Mouse (Mus musculus) spleen, adult 2 months (tissue): ENCODE results near the gene Nr4a2. TPM values are rescaled to one million over a fixed set of nuclear protein-coding genes. Genes with fewer than 3 reads are reported as not detected.

ENCODE experiments used
- DNase-seq, 2 experiments: peaks; one replicate each; pipeline versions ENCODE4 v3.0.0 to v3.0.0-alpha.2; 2012 to 2021; ENCODE audit warnings: low spot score in 2 of 2, low read depth in 1 of 2
- H3K27ac ChIP-seq: fragments of 200-500 bp; 2 replicates; pipeline ENCODE4 v1.5.1; 2012; ENCODE audit warnings: low read length, inconsistent platforms; ENCODE audit not compliant: insufficient read depth
- H3K27me3 ChIP-seq: fragments of 200-500 bp; 2 replicates; pipeline ENCODE4 v1.6.1; 2012; ENCODE audit warnings: mild to moderate bottlenecking, moderate library complexity, low read length, inconsistent platforms; ENCODE audit not compliant: control insufficient read depth, insufficient read depth
- H3K36me3 ChIP-seq: fragments of 200-500 bp; 2 replicates; pipeline ENCODE4 v1.6.1; 2012; ENCODE audit warnings: mild to moderate bottlenecking, low read length, inconsistent platforms; ENCODE audit not compliant: control insufficient read depth, insufficient read depth
- H3K4me1 ChIP-seq: fragments of 200-500 bp; 2 replicates; pipeline ENCODE4 v1.6.1; 2011; ENCODE audit warnings: inconsistent platforms; ENCODE audit not compliant: control insufficient read depth, insufficient read depth, insufficient read length
- H3K4me3 ChIP-seq: fragments of 200-500 bp; 2 replicates; pipeline ENCODE4 v1.5.1; 2011; ENCODE audit warnings: mild to moderate bottlenecking, inconsistent platforms; ENCODE audit not compliant: insufficient read depth, insufficient read length; ENCODE audit errors: extremely low read depth
- CTCF ChIP-seq: fragments of 200-500 bp; IDR thresholded peaks from 2 replicates; pipeline ENCODE4 v1.5.1; 2011; ENCODE audit warnings: mild to moderate bottlenecking, inconsistent platforms; ENCODE audit not compliant: insufficient read depth, insufficient read length, insufficient replicate concordance; ENCODE audit errors: extremely low read depth
- POLR2A ChIP-seq: fragments of 200-500 bp; IDR thresholded peaks from 2 replicates; pipeline ENCODE4 v1.6.1; 2011; ENCODE audit warnings: low read depth, low read length, inconsistent platforms
- WGBS: fragments of 180-500 bp; shearing (Covaris S2); methylation state at CpG from one replicate; pipeline ENCODE4 v1.1.7; 2018; 5-methylcytosine and 5-hydroxymethylcytosine counted together
- polyA plus RNA-seq: library from polyadenylated mRNA; depleted of rRNA; stranded (reverse); fragments of >200 nt; gene quantifications from 2 replicates; pipeline ENCODE4 v1.2.3, GENCODE M21; 2012; rRNA removed

The Nr4a2 gene
- polyA plus RNA-seq, 1 experiment, result 0.61 TPM

DNA sequence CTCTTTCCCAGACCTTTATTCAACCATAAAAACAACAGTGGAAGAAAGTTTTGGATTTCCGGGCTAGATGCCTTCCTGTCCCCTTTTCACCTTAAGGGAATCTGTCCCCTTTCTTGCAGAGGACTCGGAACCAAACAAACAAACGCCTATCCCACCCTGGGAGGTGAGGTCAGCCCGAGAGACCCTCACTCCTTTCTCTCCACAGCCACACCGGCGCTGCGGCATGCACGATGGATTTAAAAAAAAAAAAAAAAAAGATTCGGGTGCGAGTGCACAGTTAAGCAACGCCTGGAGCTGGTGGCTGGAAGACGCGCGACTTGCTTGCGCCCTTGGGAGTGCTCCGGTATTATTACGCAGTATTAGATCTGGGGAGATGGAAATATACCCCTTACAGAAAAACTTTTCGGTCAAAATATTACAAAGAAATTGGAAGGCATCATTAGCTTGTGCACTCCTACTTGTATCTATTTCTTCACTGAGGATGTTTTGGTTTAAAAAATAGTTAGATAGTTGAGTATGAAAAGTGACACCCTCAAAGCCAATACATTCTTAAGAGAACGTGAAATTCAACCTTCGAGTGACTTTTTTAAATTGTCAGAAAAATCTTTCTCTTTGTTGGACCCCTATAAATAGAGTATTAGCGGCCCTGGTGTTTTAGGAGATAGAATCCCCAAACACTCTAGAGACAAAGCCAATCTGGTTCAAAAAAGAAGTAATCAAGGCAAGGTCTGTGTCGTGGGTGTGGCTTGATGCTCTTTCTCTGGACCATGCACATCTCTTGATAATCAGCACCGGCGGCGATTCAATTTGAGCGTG lies 19.8 kb downstream of the Nr4a2 start:
- Histone ChIP-seq H3K27ac (no peak overlapping the region), H3K4me3 (no peak overlapping the region), H3K36me3 (no peaks in the 10 kb centered on the region), H3K27me3 (peaks cover 18% of the 10 kb centered on the region), H3K4me1 (peaks cover 2% of the 10 kb centered on the region; the same call in 1 of the 2 replicates)
- DNase-seq, result no peak
- TF ChIP-seq POLR2A (no peak), CTCF (no peak)
- WGBS, result 4% methylated on average over 26 of the region's 26 CpGs

GRCm38 (mm10) chr2:57102856-57103844 lies 20.7 kb downstream of the Nr4a2 start:
- H3K4me3 ChIP-seq, result no peak overlapping the region
- WGBS, result 4% methylated on average over 37 of the region's 37 CpGs
- peaks cover 18% of the 10 kb centered on the region for H3K27me3 ChIP-seq
- no peak for DNase-seq
- H3K36me3 ChIP-seq, result no peaks in the 10 kb centered on the region
- H3K4me1 ChIP-seq, result peaks cover 2% of the 10 kb centered on the region; the same call in 1 of the 2 replicates
- TF ChIP-seq CTCF (no peak), POLR2A (no peak)
- H3K27ac ChIP-seq, result no peak overlapping the region

GRCm38 (mm10) chr2:57102091-57102855 lies 21.5 kb downstream of the Nr4a2 start:
- Histone ChIP-seq H3K4me3 (no peak overlapping the region), H3K27me3 (peaks cover 17% of the 10 kb centered on the region), H3K4me1 (peaks cover 2% of the 10 kb centered on the region; the same call in 1 of the 2 replicates), H3K27ac (no peak overlapping the region), H3K36me3 (no peaks in the 10 kb centered on the region)
- no peak for DNase-seq
- 4% methylated on average over 50 of the region's 51 CpGs for WGBS
- no peak for TF ChIP-seq CTCF
- TF ChIP-seq POLR2A, result no peak

- H3K4me3 ChIP-seq, result no peak overlapping the region
- H3K27ac ChIP-seq, result no peak overlapping the region
- WGBS, result 76% methylated on average over 3 of the region's 3 CpGs
- TF ChIP-seq POLR2A (no peak), CTCF (no peak)
- peaks cover 2% of the 10 kb centered on the region; the same call in 1 of the 2 replicates for H3K4me1 ChIP-seq
- no peaks in the 10 kb centered on the region for H3K36me3 ChIP-seq
- H3K27me3 ChIP-seq, result peaks cover 16% of the 10 kb centered on the region
- DNase-seq, result no peak
Measured at GRCm38 (mm10) chr2:57100241-57100640, 23.6 kb downstream of the Nr4a2 start.

- no peak overlapping the region for H3K4me3 ChIP-seq
- 87% methylated on average over 9 of the region's 9 CpGs for WGBS
- TF ChIP-seq CTCF, result no peak
- TF ChIP-seq POLR2A, result no peak
- no peak for DNase-seq
- H3K27me3 ChIP-seq, result no peaks in the 10 kb centered on the region
- H3K27ac ChIP-seq, result no peak overlapping the region
- H3K36me3 ChIP-seq, result no peaks in the 10 kb centered on the region
- no peaks in the 10 kb centered on the region for H3K4me1 ChIP-seq
Measured at GRCm38 (mm10) chr2:57072452-57072851, 51.4 kb downstream of the Nr4a2 start.

- TF ChIP-seq POLR2A (no peak), CTCF (no peak)
- Histone ChIP-seq H3K4me3 (no peak overlapping the region), H3K4me1 (no peaks in the 10 kb centered on the region), H3K27me3 (no peaks in the 10 kb centered on the region), H3K36me3 (no peaks in the 10 kb centered on the region), H3K27ac (no peak overlapping the region)
- 89% methylated on average over 1 of the region's 1 CpGs for WGBS
- DNase-seq, result no peak
Measured at GRCm38 (mm10) chr2:57063480-57063879, 60.3 kb downstream of the Nr4a2 start.

Other genes with a start within 250 kb of the Nr4a2 start
- 4.8 TPM in 2 replicates for gene Gpd2, start 113.6 kb upstream of the Nr4a2 start, polyA plus RNA-seq